Mouse (Mus musculus) kidney, adult 2 months (tissue): Measurements from ENCODE around the gene Dlgap1. TPM values are rescaled to one million over a fixed set of nuclear protein-coding genes. Genes with fewer than 3 reads are reported as not detected.
"Not testable (repeated sequence)": the region's sequence is repeated elsewhere in the genome, so short reads cannot be mapped to it uniquely, and the experiment has no call there.

Experiments
- DNase-seq: peaks from one replicate; pipeline ENCODE4 v3.0.0; 2021
- H3K27ac ChIP-seq: fragments of 200-500 bp; 2 replicates; pipeline ENCODE4 v1.5.1; 2012; ENCODE audit warnings: low read depth, low read length, control low read depth, inconsistent platforms; ENCODE audit not compliant: insufficient read depth
- H3K27me3 ChIP-seq: fragments of 200-500 bp; replicated peaks from 2 replicates; pipeline ENCODE4 v1.6.1; 2012; ENCODE audit warnings: mild to moderate bottlenecking, moderate library complexity, low read length, inconsistent platforms; ENCODE audit not compliant: control insufficient read depth, insufficient read depth
- H3K36me3 ChIP-seq: fragments of 200-500 bp; 2 replicates; pipeline ENCODE4 v1.6.1; 2012; ENCODE audit warnings: mild to moderate bottlenecking, moderate library complexity, low read length, inconsistent platforms; ENCODE audit not compliant: control insufficient read depth, insufficient read depth
- H3K4me1 ChIP-seq: fragments of 200-500 bp; 2 replicates; pipeline ENCODE4 v1.6.1; 2011; ENCODE audit warnings: low read length; ENCODE audit not compliant: control insufficient read depth, insufficient read depth
- H3K4me3 ChIP-seq: fragments of 200-500 bp; 2 replicates; pipeline ENCODE4 v1.5.1; 2011; ENCODE audit warnings: mild to moderate bottlenecking, low read depth, low read length, control low read depth; ENCODE audit not compliant: insufficient read depth
- CTCF ChIP-seq: fragments of 200-500 bp; conservative IDR thresholded peaks from 2 replicates; pipeline ENCODE4 v1.5.1; 2011; ENCODE audit warnings: low read depth, mild to moderate bottlenecking, control low read depth, low read length, moderate library complexity, mixed read lengths; ENCODE audit not compliant: insufficient read depth, insufficient read length
- POLR2A ChIP-seq: fragments of 200-500 bp; IDR thresholded peaks from one replicate; pipeline ENCODE4 v1.6.1; 2011; ENCODE audit warnings: low read depth, low read length, control low read depth
- WGBS: fragments of 180-500 bp; shearing (Covaris S2); methylation state at CpG from one replicate; pipeline ENCODE4 v1.1.7; 2018; 5-methylcytosine and 5-hydroxymethylcytosine counted together
- polyA plus RNA-seq: library from polyadenylated mRNA; depleted of rRNA; stranded (reverse); fragments of >200 nt; gene quantifications from 2 replicates; pipeline ENCODE4 v1.2.3, GENCODE M21; 2012

The Dlgap1 gene
- polyA plus RNA-seq, 1 experiment: 0.55 TPM

GRCm38 (mm10) chr17:70834430-70834965 lies 865.6 kb downstream of the Dlgap1 start:
- WGBS: 3% methylated on average over 29 of the region's 29 CpGs
- H3K4me3 ChIP-seq: peak overlapping the region; percentile 27
- H3K36me3 ChIP-seq: no peaks in the 10 kb centered on the region
- H3K4me1 ChIP-seq: no peaks in the 10 kb centered on the region
- no peak for TF ChIP-seq POLR2A
- no peak for TF ChIP-seq CTCF
- no peak overlapping the region for H3K27ac ChIP-seq
- H3K27me3 ChIP-seq: no peaks in the 10 kb centered on the region
- DNase-seq: peak; percentile 75

- TF ChIP-seq CTCF (no peak), POLR2A (no peak)
- WGBS: 25% methylated on average over 10 of the region's 10 CpGs
- H3K36me3 ChIP-seq: no peaks in the 10 kb centered on the region
- H3K27me3 ChIP-seq: no peaks in the 10 kb centered on the region
- no peaks in the 10 kb centered on the region for H3K4me1 ChIP-seq
- peak overlapping the region; percentile 27; the same call in 1 of the 2 replicates for H3K4me3 ChIP-seq
- H3K27ac ChIP-seq: no peak overlapping the region
- peak; percentile 21 for DNase-seq
These were observed 866.4 kb downstream of the Dlgap1 start for GRCm38 (mm10) chr17:70835071-70835790.

GRCm38 (mm10) chr17:70836820-70837219 lies 867.9 kb downstream of the Dlgap1 start:
- no peak for TF ChIP-seq CTCF
- no peak for TF ChIP-seq POLR2A
- DNase-seq: no peak

GRCm38 (mm10) chr17:70837474-70837873 lies 868.6 kb downstream of the Dlgap1 start:
- not testable (repeated sequence) for DNase-seq, H3K4me3 ChIP-seq, H3K36me3 ChIP-seq, H3K4me1 ChIP-seq, H3K27me3 ChIP-seq, H3K27ac ChIP-seq
- WGBS: 94% methylated on average over 6 of the region's 6 CpGs

More at GRCm38 (mm10) chr17:70836820-70837219, 867.9 kb downstream of the Dlgap1 start:
- WGBS: 78% methylated on average over 7 of the region's 7 CpGs
- H3K4me1 ChIP-seq: no peaks in the 10 kb centered on the region
- no peak overlapping the region for H3K4me3 ChIP-seq
- no peaks in the 10 kb centered on the region for H3K36me3 ChIP-seq
- no peaks in the 10 kb centered on the region for H3K27me3 ChIP-seq
- no peak overlapping the region for H3K27ac ChIP-seq

- Histone ChIP-seq H3K36me3 (no peaks in the 10 kb centered on the region), H3K4me1 (no peaks in the 10 kb centered on the region), H3K27me3 (no peaks in the 10 kb centered on the region), H3K27ac (no peak overlapping the region), H3K4me3 (no peak overlapping the region)
- TF ChIP-seq CTCF: no peak
- TF ChIP-seq POLR2A: no peak
- no peak for DNase-seq
- WGBS: 80% methylated on average over 7 of the region's 7 CpGs
These were observed 869.2 kb downstream of the Dlgap1 start for GRCm38 (mm10) chr17:70838031-70838430.

- H3K27ac ChIP-seq: no peak overlapping the region
- TF ChIP-seq CTCF: no peak
- no peak for TF ChIP-seq POLR2A
- H3K27me3 ChIP-seq: no peaks in the 10 kb centered on the region
- no peaks in the 10 kb centered on the region for H3K36me3 ChIP-seq
- no peak for DNase-seq
- WGBS: 64% methylated on average over 5 of the region's 5 CpGs
- H3K4me1 ChIP-seq: peaks cover 2% of the 10 kb centered on the region; the same call in 1 of the 2 replicates
- H3K4me3 ChIP-seq: no peak overlapping the region
These were observed 869.7 kb downstream of the Dlgap1 start for GRCm38 (mm10) chr17:70838533-70838932.

GRCm38 (mm10) chr17:70843252-70843651 lies 874.4 kb downstream of the Dlgap1 start:
- no peak overlapping the region for H3K27ac ChIP-seq
- WGBS: 48% methylated on average over 4 of the region's 4 CpGs
- no peaks in the 10 kb centered on the region for H3K27me3 ChIP-seq
- DNase-seq: peak; percentile 37
- TF ChIP-seq CTCF (no peak), POLR2A (no peak)
- no peaks in the 10 kb centered on the region; the same call in 1 of the 2 replicates for H3K36me3 ChIP-seq
- peaks cover 18% of the 10 kb centered on the region for H3K4me1 ChIP-seq
- no peak overlapping the region for H3K4me3 ChIP-seq
